Mouse (Mus musculus) cortical plate, adult 2 months (tissue): Measurements from ENCODE around the gene Pam.

Experiments used
- CTCF ChIP-seq: fragments of 200-500 bp; IDR thresholded peaks from 2 replicates; pipeline ENCODE4 v1.5.1; 2011; ENCODE audit warnings: mild to moderate bottlenecking, control low read depth, low read length; ENCODE audit not compliant: insufficient read depth; ENCODE audit errors: extremely low read depth
- POLR2A ChIP-seq: fragments of 200-500 bp; IDR thresholded peaks from 2 replicates; pipeline ENCODE4 v1.6.1; 2011; ENCODE audit warnings: mild to moderate bottlenecking, low read length, control low read depth; ENCODE audit not compliant: insufficient read depth; ENCODE audit errors: extremely low read depth

GRCm38 (mm10) chr1:97862734-97863133 lies 232.7 kb downstream of the Pam start:
- TF ChIP-seq POLR2A (no peak), CTCF (no peak)
